In the genomic region with DNA sequence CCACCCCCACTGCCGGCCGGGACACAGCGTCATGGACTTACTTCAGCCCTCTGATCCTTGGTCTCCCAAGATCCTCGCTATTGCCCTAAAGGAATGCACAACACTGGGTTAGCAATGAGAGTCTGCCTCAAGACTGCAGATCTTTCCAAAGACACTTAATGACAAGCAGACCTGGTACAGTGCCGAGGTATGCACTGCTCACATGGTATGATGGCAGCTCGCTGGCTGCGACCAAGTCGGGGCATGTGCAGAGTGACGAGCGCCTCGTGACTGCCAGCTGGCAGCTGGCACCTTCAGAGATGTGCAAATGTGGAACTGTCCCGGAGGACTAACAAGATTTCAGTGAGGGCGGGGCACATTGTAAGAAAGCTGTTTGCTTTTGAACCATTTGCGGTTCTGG, we compare ENCODE assay signal across 9 mouse cellular contexts.
DNase-seq lines count a peak whose midpoint lies in the region; ATAC-seq lines count a peak whose summit lies in the region.
"Had no signal": no experiment of that assay in that cellular context is flagged by ENCODE, and none has a peak within 500 bp of the region (broad histone marks: within the 10 kb centered on the region; RNA-seq: fewer than 3 reads in every experiment).

No protein-coding gene starts in this region.

- no peak overlapping the region for H3K9ac ChIP-seq in embryonic facial prominence, embryonic 11.5 days (replicated peaks; ENCODE audit: low read length)
- H3K9ac ChIP-seq in heart, embryonic 15.5 days = no peak overlapping the region
- H3K9ac ChIP-seq: liver, embryonic 13.5 days had no signal

- no peak overlapping the region for H3K4me2 ChIP-seq in embryonic facial prominence, embryonic 11.5 days (ENCODE audit: low read depth, low read length)
- H3K4me2 ChIP-seq in heart, embryonic 15.5 days = no peak overlapping the region
- H3K4me2 ChIP-seq: liver, embryonic 13.5 days had no signal

- 59% methylated on average over 14 of the region's 14 CpGs for WGBS in embryonic facial prominence, embryonic 11.5 days
- 59% methylated on average over 14 of the region's 14 CpGs for WGBS in heart, embryonic 15.5 days

- no peak overlapping the region for H3K4me3 ChIP-seq in embryonic facial prominence, embryonic 11.5 days (ENCODE audit: low read depth, low read length)
- H3K4me3 ChIP-seq in heart, embryonic 15.5 days = no peak overlapping the region
- H3K4me3 ChIP-seq: liver, embryonic 13.5 days had no signal

- peaks cover 7% of the 10 kb centered on the region for H3K4me1 ChIP-seq in embryonic facial prominence, embryonic 11.5 days (ENCODE audit: control insufficient read depth, insufficient read depth, low read length)
- peaks cover 40% of the 10 kb centered on the region for H3K4me1 ChIP-seq in heart, embryonic 15.5 days (replicated peaks)

- H3K27me3 ChIP-seq in embryonic facial prominence, embryonic 11.5 days (ENCODE audit: control insufficient read depth, insufficient read depth, low read length) = no peaks in the 10 kb centered on the region
- H3K27me3 ChIP-seq in heart, embryonic 15.5 days = no peaks in the 10 kb centered on the region
- H3K27me3 ChIP-seq: liver, embryonic 13.5 days had no signal

- H3K36me3 ChIP-seq in embryonic facial prominence, embryonic 11.5 days (replicated peaks; ENCODE audit: control insufficient read depth, insufficient read depth, low read depth, low read length) = no peaks in the 10 kb centered on the region
- no peaks in the 10 kb centered on the region for H3K36me3 ChIP-seq in heart, embryonic 15.5 days
- H3K36me3 ChIP-seq: liver, embryonic 13.5 days had no signal

- DNase-seq in adrenal gland, adult 2 months = peak; percentile 18
- no peak for DNase-seq in adrenal gland, postnatal 4 days (ENCODE audit: low spot score in 2 of 2)
- peak; percentile 6 for DNase-seq in embryonic facial prominence, embryonic 11.5 days (ENCODE audit: low spot score)
- peak; percentile 51 to 63 for DNase-seq in kidney, postnatal 36 days
- peak; percentile 42 for DNase-seq in lung, postnatal 14 days
- no peak for DNase-seq in cerebellum, adult 11 months
- DNase-seq: liver, embryonic 13.5 days had no signal

- no peak overlapping the region for H3K27ac ChIP-seq in embryonic facial prominence, embryonic 11.5 days (replicated peaks; ENCODE audit: low read depth, low read length)
- 0 out of 2 replicates have a peak overlapping the region, but pooled peaks have one; percentile 18 for H3K27ac ChIP-seq in heart, embryonic 15.5 days
- H3K27ac ChIP-seq: liver, embryonic 13.5 days had no signal

- no peaks in the 10 kb centered on the region for H3K9me3 ChIP-seq in embryonic facial prominence, embryonic 11.5 days (replicated peaks; ENCODE audit: control insufficient read depth, low read length)
- H3K9me3 ChIP-seq in heart, embryonic 15.5 days (replicated peaks) = no peaks in the 10 kb centered on the region
- H3K9me3 ChIP-seq: liver, embryonic 13.5 days had no signal

- ATAC-seq in embryonic facial prominence, embryonic 11.5 days (replicated peaks; ENCODE audit: insufficient number of reproducible peaks, low FRiP score, low TSS enrichment, low read depth) = no peak
- ATAC-seq in heart, embryonic 15.5 days (replicated peaks; ENCODE audit: insufficient number of reproducible peaks, insufficient read depth, low FRiP score, low read depth) = peak; percentile 68
- ATAC-seq in CD4-positive, CD25-positive, alpha-beta regulatory T cell, adult 4 months = no peak

Comparison
In these comparisons a context has a peak if more than half of its experiments do, and no peak if none do; other contexts are left out.
1. DNase-seq: peak in adrenal gland, adult 2 months (single experiment), embryonic facial prominence, embryonic 11.5 days (single experiment), kidney, postnatal 36 days (2 of 2) and lung, postnatal 14 days (single experiment); none in adrenal gland, postnatal 4 days (0 of 2) and cerebellum, adult 11 months (single experiment).